Mouse (Mus musculus) hindbrain, embryonic 11.5 days (tissue): ENCODE data around the gene Usp47. TPM values are rescaled to one million over a fixed set of nuclear protein-coding genes. Genes with fewer than 3 reads are reported as not detected.

Source experiments
- ATAC-seq: fragments of 200-750 bp; cut with Nextera tagmentation; 2 replicates; pipeline ENCODE4 v1.8.0; 2017; ENCODE audit warnings: mild to moderate bottlenecking, moderate TSS enrichment, moderate library complexity; ENCODE audit not compliant: low FRiP score
- DNase-seq: peaks from one replicate; pipeline ENCODE4 v3.0.0-alpha.2; 2015; ENCODE audit warnings: low spot score
- H3K27ac ChIP-seq: fragments of 300-500 bp; sonication (generic); 2 replicates; pipeline ENCODE4 v1.5.1; 2014; ENCODE audit warnings: mild to moderate bottlenecking, low read depth, low read length
- H3K27me3 ChIP-seq: fragments of 300-500 bp; sonication (generic); 2 replicates; pipeline ENCODE4 v1.6.1; 2014; ENCODE audit warnings: mild to moderate bottlenecking, low read length, moderate library complexity, mixed read lengths; ENCODE audit not compliant: control insufficient read depth, insufficient read depth
- H3K36me3 ChIP-seq: fragments of 300-500 bp; sonication (generic); 2 replicates; pipeline ENCODE4 v1.6.1; 2014; ENCODE audit warnings: mild to moderate bottlenecking, low read length, moderate library complexity, mixed read lengths; ENCODE audit not compliant: control insufficient read depth, insufficient read depth
- H3K4me1 ChIP-seq: fragments of 300-500 bp; sonication (generic); replicated peaks from 2 replicates; pipeline ENCODE4 v1.6.1; 2014; ENCODE audit warnings: low read length, mixed read lengths; ENCODE audit not compliant: control insufficient read depth, insufficient read depth
- H3K4me2 ChIP-seq: fragments of 300-500 bp; sonication (generic); replicated peaks from 2 replicates; pipeline ENCODE4 v1.6.1; 2014; ENCODE audit warnings: mild to moderate bottlenecking, low read depth, low read length
- H3K4me3 ChIP-seq: fragments of 300-500 bp; sonication (generic); 2 replicates; pipeline ENCODE4 v1.5.1; 2014; ENCODE audit warnings: low read depth, low read length
- H3K9ac ChIP-seq: fragments of 300-500 bp; sonication (generic); 2 replicates; pipeline ENCODE4 v1.6.1; 2014; ENCODE audit warnings: low read depth, low read length
- H3K9me3 ChIP-seq: fragments of 300-500 bp; sonication (generic); 2 replicates; pipeline ENCODE4 v1.6.1; 2016; ENCODE audit warnings: low read length; ENCODE audit not compliant: control insufficient read depth
- WGBS: fragments of 180-500 bp; shearing (Covaris S2); extraction: QIAGEN DNeasy Blood & Tissue Kit; methylation state at CpG from one replicate; pipeline ENCODE4 v1.1.7; 2014; 5-methylcytosine and 5-hydroxymethylcytosine counted together
- polyA plus RNA-seq: library from polyadenylated mRNA; unstranded; fragments of >200 nt; fragmentation: Nextera tagmentation; extraction: Ambion mirVana; gene quantifications from 2 replicates; pipeline ENCODE4 v1.2.1, GENCODE M21; 2014

Gene Usp47
- polyA plus RNA-seq, 1 experiment from 2014 or later, result 94.4 TPM

DNA sequence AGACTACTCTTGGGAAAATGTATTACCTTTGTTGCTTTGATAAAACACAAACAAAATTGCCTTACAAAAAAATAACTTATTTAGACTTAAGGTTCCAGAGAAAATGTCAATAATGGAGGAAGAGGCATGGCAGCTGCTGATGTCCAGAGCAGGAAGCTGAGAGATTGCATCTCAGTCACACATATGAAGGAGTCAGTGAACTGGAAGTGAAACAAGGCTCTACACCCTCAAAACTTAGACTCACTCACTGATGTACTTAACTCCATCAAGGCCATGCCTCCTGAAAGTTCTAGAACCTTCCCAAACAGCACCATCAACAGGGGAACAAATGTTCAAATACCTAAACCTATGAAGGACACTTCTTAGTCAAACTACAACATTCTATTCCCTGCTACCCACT lies 23.9 kb upstream of the Usp47 start:
- DNase-seq, result no peak

DNA sequence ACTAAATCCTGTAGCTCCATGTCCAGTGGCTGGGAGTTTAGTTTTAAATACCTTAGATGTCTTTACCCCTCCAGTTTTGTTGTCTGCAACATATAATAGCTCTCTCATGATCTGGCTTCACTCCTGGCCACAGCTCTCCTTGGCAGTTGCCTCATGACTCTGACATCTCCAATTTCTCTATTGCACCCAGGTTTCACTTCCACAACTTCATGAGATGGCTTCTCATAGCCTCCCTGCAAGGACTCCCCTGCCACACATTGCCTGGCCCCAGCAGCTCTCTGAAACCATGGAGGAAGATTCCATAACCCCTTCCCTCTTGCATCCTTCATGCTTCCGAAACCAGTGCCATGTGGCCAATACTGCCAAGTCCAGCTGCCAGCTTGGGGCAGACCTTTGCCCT lies 23.1 kb upstream of the Usp47 start:
- Histone ChIP-seq H3K9me3 (no peaks in the 10 kb centered on the region), H3K4me2 (no peak overlapping the region), H3K9ac (no peak overlapping the region), H3K27ac (no peak overlapping the region), H3K4me3 (no peak overlapping the region), H3K36me3 (no peaks in the 10 kb centered on the region), H3K27me3 (no peaks in the 10 kb centered on the region), H3K4me1 (no peaks in the 10 kb centered on the region)
- ATAC-seq (no peak), DNase-seq (no peak)
- WGBS, result 81% methylated on average over 1 of the region's 1 CpGs

More for the DNA sequence above, 23.9 kb upstream of the Usp47 start:
- Histone ChIP-seq H3K27ac (no peak overlapping the region), H3K27me3 (no peaks in the 10 kb centered on the region), H3K36me3 (no peaks in the 10 kb centered on the region), H3K4me3 (no peak overlapping the region), H3K4me2 (no peak overlapping the region), H3K4me1 (no peaks in the 10 kb centered on the region), H3K9me3 (no peaks in the 10 kb centered on the region), H3K9ac (no peak overlapping the region)
- ATAC-seq, result no peak

DNA sequence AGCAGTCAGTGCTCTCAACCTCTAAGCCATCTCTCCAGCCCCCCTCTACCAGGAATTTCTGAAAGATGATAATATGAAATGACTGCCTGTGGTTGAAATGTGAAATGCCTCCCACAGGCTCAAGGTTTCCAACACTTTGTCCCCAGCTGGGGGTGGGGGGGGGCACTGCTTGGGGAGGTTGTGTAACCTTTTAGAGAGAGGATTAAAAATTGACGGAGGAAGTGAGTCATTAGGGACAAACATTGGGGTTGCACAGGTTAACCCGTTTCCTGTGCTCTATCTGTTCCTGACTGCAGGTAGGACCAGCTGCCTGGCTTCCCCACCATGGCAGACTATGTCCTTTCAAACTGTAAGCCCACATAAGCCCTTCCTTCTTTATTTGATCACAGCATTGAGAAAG lies 12.8 kb upstream of the Usp47 start:
- DNase-seq (no peak), ATAC-seq (no peak)
- H3K27me3 ChIP-seq, result no peaks in the 10 kb centered on the region
- 85% methylated on average over 2 of the region's 2 CpGs for WGBS
- H3K27ac ChIP-seq, result no peak overlapping the region
- no peaks in the 10 kb centered on the region for H3K36me3 ChIP-seq
- H3K9me3 ChIP-seq, result no peaks in the 10 kb centered on the region
- no peak overlapping the region for H3K4me2 ChIP-seq
- no peak overlapping the region for H3K9ac ChIP-seq
- no peak overlapping the region for H3K4me3 ChIP-seq
- no peaks in the 10 kb centered on the region for H3K4me1 ChIP-seq

DNA sequence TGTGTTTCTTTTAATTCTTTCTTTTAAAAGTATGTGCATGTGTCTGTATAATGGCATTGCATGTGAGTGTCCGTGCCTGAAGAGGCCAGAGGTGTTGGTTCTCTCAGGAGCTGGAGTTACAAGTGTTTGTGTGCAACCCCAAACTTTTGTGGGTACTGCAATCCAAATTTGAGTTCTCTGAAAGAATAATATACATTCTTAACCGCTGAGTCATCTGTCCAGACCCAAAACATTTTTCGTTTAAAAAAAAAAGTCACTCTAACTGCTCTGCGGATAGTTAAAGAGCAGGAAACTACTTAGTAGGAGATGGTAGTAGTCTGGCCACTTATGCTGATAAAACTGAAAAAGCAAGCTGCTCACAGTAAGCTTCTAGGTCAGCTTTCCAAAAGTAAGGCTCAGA lies 12.3 kb upstream of the Usp47 start:
- H3K4me1 ChIP-seq, result no peaks in the 10 kb centered on the region
- no peaks in the 10 kb centered on the region for H3K9me3 ChIP-seq
- H3K36me3 ChIP-seq, result no peaks in the 10 kb centered on the region
- 80% methylated on average over 4 of the region's 4 CpGs for WGBS
- DNase-seq (no peak), ATAC-seq (no peak)
- H3K9ac ChIP-seq, result no peak overlapping the region
- H3K27me3 ChIP-seq, result no peaks in the 10 kb centered on the region
- H3K4me3 ChIP-seq, result no peak overlapping the region
- H3K4me2 ChIP-seq, result no peak overlapping the region
- H3K27ac ChIP-seq, result no peak overlapping the region

DNA sequence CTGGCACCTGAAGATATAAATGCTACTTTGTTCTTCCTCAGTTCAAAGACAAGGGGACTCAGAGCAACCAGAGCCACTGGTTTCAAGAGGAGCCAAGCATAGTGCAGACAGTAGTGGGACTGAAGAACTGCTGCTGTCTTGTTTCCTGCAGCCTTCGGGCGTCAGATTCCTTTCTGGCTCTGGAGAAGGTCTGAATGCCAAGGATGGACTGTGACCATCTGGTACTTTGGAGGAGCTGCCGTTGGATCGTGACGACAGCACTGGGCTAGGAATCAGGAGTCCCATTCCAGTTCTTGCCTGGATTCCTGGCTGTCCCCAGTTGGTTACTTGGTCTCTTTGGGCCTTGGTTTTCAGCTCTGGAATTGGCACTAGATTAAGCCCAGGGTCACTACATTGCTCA lies 11.2 kb upstream of the Usp47 start:
- no peaks in the 10 kb centered on the region for H3K27me3 ChIP-seq
- H3K9ac ChIP-seq, result no peak overlapping the region
- DNase-seq (no peak), ATAC-seq (no peak)
- no peak overlapping the region for H3K27ac ChIP-seq
- no peaks in the 10 kb centered on the region for H3K9me3 ChIP-seq
- no peaks in the 10 kb centered on the region for H3K36me3 ChIP-seq
- no peak overlapping the region for H3K4me2 ChIP-seq
- no peak overlapping the region for H3K4me3 ChIP-seq
- 72% methylated on average over 5 of the region's 5 CpGs for WGBS
- no peaks in the 10 kb centered on the region for H3K4me1 ChIP-seq

DNA sequence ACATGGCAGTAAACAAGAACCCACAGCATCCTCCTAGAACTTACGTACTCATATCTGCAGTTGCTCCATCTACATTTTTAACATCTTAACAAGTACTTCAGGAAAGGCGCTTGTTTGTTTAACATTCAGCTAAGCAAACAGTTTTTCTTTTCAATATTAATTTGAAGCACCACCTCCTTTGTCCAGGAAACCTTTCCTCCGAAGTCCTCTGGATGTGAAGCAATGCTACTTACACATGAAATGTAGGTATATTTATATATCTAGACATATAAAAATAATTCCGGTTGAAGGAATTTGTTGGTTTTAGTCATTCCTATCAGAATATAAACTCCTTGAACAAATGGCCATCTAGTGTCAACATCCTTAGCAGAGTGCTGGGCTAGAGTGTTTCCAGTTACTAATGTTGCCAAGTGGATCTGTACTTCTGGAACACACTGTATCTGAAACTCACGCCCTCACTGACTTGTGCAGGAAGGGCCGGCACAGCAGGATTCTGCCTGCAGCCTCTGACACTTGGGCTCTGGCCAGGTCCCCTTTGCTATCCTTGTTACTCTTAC lies 10.6 kb upstream of the Usp47 start:
- Histone ChIP-seq H3K27me3 (no peaks in the 10 kb centered on the region), H3K27ac (no peak overlapping the region), H3K4me2 (no peak overlapping the region), H3K4me1 (no peaks in the 10 kb centered on the region), H3K9me3 (no peaks in the 10 kb centered on the region), H3K36me3 (no peaks in the 10 kb centered on the region), H3K4me3 (no peak overlapping the region), H3K9ac (no peak overlapping the region)
- 88% methylated on average over 6 of the region's 6 CpGs for WGBS
- DNase-seq (no peak), ATAC-seq (no peak)

DNA sequence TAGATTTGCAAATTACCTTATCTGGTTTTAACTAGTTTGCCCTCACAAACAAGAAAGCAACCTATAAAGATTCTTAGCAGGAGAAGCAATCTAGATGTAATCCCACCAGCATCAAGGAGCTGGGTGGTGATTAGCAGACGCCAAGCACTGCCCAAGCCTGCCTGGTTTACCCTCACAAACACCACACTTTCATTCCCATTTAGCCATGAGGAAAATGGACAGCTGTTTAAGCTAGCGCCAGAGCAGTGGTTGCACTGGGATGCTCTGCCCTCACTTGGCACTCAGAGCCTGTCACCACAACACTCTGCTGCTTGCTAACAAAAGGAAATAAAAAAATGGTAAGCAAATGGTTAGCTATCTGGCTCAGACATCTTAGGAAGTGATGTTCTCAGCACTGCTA lies 9.2 kb upstream of the Usp47 start:
- no peaks in the 10 kb centered on the region for H3K36me3 ChIP-seq
- no peak for DNase-seq
- H3K9me3 ChIP-seq, result no peaks in the 10 kb centered on the region
- H3K4me3 ChIP-seq, result no peak overlapping the region
- no peak overlapping the region for H3K9ac ChIP-seq
- H3K4me1 ChIP-seq, result no peaks in the 10 kb centered on the region
- no peak overlapping the region for H3K27ac ChIP-seq
- WGBS, result 77% methylated on average over 2 of the region's 2 CpGs
- no peak overlapping the region for H3K4me2 ChIP-seq
- H3K27me3 ChIP-seq, result no peaks in the 10 kb centered on the region
- no peak for ATAC-seq

DNA sequence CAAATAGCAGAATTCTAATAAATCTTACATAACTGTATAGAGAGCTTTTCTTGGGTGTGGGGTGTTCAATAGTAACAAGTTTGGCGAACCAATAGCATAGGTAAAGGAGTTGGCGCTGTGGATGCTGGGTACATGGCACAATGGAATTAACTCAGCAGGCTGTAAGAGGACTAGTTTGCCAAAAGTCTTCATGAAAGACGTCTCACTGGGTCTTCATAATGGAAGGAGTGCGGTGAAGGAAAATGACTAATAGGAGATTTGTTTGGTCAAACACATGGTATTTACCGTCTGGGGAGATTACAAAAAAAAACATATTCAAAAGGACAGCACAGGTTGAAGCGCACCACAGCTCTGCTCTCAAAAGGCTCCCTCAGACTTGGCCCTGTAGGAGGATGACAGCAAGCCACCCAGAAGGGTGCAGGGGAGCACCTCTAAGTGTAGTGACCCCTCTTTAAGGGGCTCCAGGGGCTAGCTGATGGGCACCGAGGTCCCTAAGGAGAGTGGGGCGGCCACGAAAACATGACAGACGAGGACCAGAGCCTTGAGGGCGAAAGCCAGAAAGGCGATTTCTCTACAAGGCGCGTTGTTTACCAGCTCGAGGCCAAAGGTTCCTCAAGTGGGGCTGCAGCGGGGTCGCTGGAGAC lies 676 bp upstream of the Usp47 start:
- ATAC-seq, result peak; percentile 68
- DNase-seq, result no peak
- H3K27ac ChIP-seq, result peak overlapping the region; percentile 98
- peak overlapping the region; percentile 99 for H3K9ac ChIP-seq
- H3K9me3 ChIP-seq, result no peaks in the 10 kb centered on the region
- peak overlapping the region; percentile 72 for H3K4me2 ChIP-seq
- H3K36me3 ChIP-seq, result no peaks in the 10 kb centered on the region
- WGBS, result 15% methylated on average over 17 of the region's 17 CpGs
- H3K4me1 ChIP-seq, result no peaks in the 10 kb centered on the region
- H3K4me3 ChIP-seq, result peak overlapping the region; percentile 97
- H3K27me3 ChIP-seq, result no peaks in the 10 kb centered on the region
